Mouse (Mus musculus): ENCODE measurements around the gene Sec31a. TPM values are rescaled to one million over a fixed set of nuclear protein-coding genes. Genes with fewer than 3 reads are reported as not detected.

The Sec31a gene
- total RNA-seq, 1 experiment, result 94.5 TPM

GRCm38 (mm10) chr5:100451871-100452270 is 35.8 kb upstream of the Sec31a start:
- TF ChIP-seq HCFC1 (IDR thresholded peaks at IDR 0.05; ENCODE audit: borderline replicate concordance, insufficient read depth, low read length), result no peak
- TF ChIP-seq MAFK (IDR thresholded peaks at IDR 0.05; ENCODE audit: insufficient read depth, low read depth, low read length), result no peak
- TF ChIP-seq ZC3H11A (IDR thresholded peaks at IDR 0.05; ENCODE audit: borderline replicate concordance, low read depth, low read length), result no peak
- TF ChIP-seq ZNF384 (IDR thresholded peaks at IDR 0.05; ENCODE audit: low read depth, low read length), result no peak
- no peak overlapping the region for H3K27ac ChIP-seq (ENCODE audit: insufficient read depth, low read depth, low read length, poor library complexity, severe bottlenecking)
- no peak for DNase-seq (ENCODE audit: low read depth, low spot score)
- H3K4me3 ChIP-seq (ENCODE audit: insufficient read depth in 1 of 2, low read depth in 1 of 2, low read length in 2 of 2, poor library complexity in 1 of 2, severe bottlenecking in 1 of 2), result no peak overlapping the region
- H3K9me3 ChIP-seq (ENCODE audit: control insufficient read depth, insufficient read depth, low read depth, low read length), result no peaks in the 10 kb centered on the region
- peaks cover 11% of the 10 kb centered on the region for H3K36me3 ChIP-seq (ENCODE audit: control insufficient read depth, insufficient read depth, low read length, poor library complexity, severe bottlenecking)
- H3K9ac ChIP-seq (ENCODE audit: insufficient read depth, low read depth, low read length, poor library complexity, severe bottlenecking), result no peak overlapping the region
- in situ Hi-C loops (cut with MboI; ENCODE audit: low sequenced_read_pairs in 2 of 2, unreplicated experiment in 2 of 2), result no loop called here
- H3K4me1 ChIP-seq (ENCODE audit: control insufficient read depth in 2 of 2, insufficient read depth in 2 of 2, low read length in 2 of 2, poor library complexity in 1 of 2), result peaks cover 0 to 2% of the 10 kb centered on the region in 2 experiments; a peak in 2 of 4 replicates

- Histone ChIP-seq H3K4me3 (ENCODE audit: insufficient read depth in 1 of 2, low read depth in 1 of 2, low read length in 2 of 2, poor library complexity in 1 of 2, severe bottlenecking in 1 of 2) (no peak overlapping the region), H3K4me1 (ENCODE audit: control insufficient read depth in 2 of 2, insufficient read depth in 2 of 2, low read length in 2 of 2, poor library complexity in 1 of 2) (no peaks in the 10 kb centered on the region), H3K27ac (ENCODE audit: insufficient read depth, low read depth, low read length, poor library complexity, severe bottlenecking) (peak overlapping the region; percentile 47; the same call in 1 of the 2 replicates), H3K9me3 (ENCODE audit: control insufficient read depth, insufficient read depth, low read depth, low read length) (no peaks in the 10 kb centered on the region), H3K9ac (ENCODE audit: insufficient read depth, low read depth, low read length, poor library complexity, severe bottlenecking) (no peak overlapping the region), H3K36me3 (ENCODE audit: control insufficient read depth, insufficient read depth, low read length, poor library complexity, severe bottlenecking) (peaks cover 5% of the 10 kb centered on the region; the same call in 1 of the 2 replicates)
- in situ Hi-C loops (cut with MboI; ENCODE audit: low sequenced_read_pairs in 2 of 2, unreplicated experiment in 2 of 2), result no loop called here
- TF ChIP-seq HCFC1 (IDR thresholded peaks at IDR 0.05; ENCODE audit: borderline replicate concordance, insufficient read depth, low read length) (no peak), CHD2 (IDR thresholded peaks at IDR 0.05; ENCODE audit: low read depth, low read length) (no peak), ZNF384 (IDR thresholded peaks at IDR 0.05; ENCODE audit: low read depth, low read length) (no peak), MAFK (IDR thresholded peaks at IDR 0.05; ENCODE audit: insufficient read depth, low read depth, low read length) (no peak), ZC3H11A (IDR thresholded peaks at IDR 0.05; ENCODE audit: borderline replicate concordance, low read depth, low read length) (no peak)
- no peak for DNase-seq (ENCODE audit: low read depth, low spot score)
These were observed 22.8 kb upstream of the Sec31a start for GRCm38 (mm10) chr5:100438796-100439195.

- H3K9ac ChIP-seq (ENCODE audit: insufficient read depth, low read depth, low read length, poor library complexity, severe bottlenecking), result no peak overlapping the region
- H3K27ac ChIP-seq (ENCODE audit: insufficient read depth, low read depth, low read length, poor library complexity, severe bottlenecking), result no peak overlapping the region
- in situ Hi-C loops (cut with MboI; ENCODE audit: low sequenced_read_pairs in 2 of 2, unreplicated experiment in 2 of 2), result no loop called here
- DNase-seq (ENCODE audit: low read depth, low spot score), result no peak
- H3K36me3 ChIP-seq (ENCODE audit: control insufficient read depth, insufficient read depth, low read length, poor library complexity, severe bottlenecking), result peaks cover 5% of the 10 kb centered on the region; the same call in 1 of the 2 replicates
- H3K4me3 ChIP-seq (ENCODE audit: insufficient read depth in 1 of 2, low read depth in 1 of 2, low read length in 2 of 2, poor library complexity in 1 of 2, severe bottlenecking in 1 of 2), result no peak overlapping the region
- H3K9me3 ChIP-seq (ENCODE audit: control insufficient read depth, insufficient read depth, low read depth, low read length), result no peaks in the 10 kb centered on the region
- no peaks in the 10 kb centered on the region for H3K4me1 ChIP-seq (ENCODE audit: control insufficient read depth in 2 of 2, insufficient read depth in 2 of 2, low read length in 2 of 2, poor library complexity in 1 of 2)
- TF ChIP-seq ZNF384 (IDR thresholded peaks at IDR 0.05; ENCODE audit: low read depth, low read length), result no peak
These were observed 21.9 kb upstream of the Sec31a start for GRCm38 (mm10) chr5:100437917-100438316.

GRCm38 (mm10) chr5:100437086-100437485 is 21.1 kb upstream of the Sec31a start:
- in situ Hi-C loops (cut with MboI; ENCODE audit: low sequenced_read_pairs in 2 of 2, unreplicated experiment in 2 of 2), result no loop called here
- no peaks in the 10 kb centered on the region for H3K4me1 ChIP-seq (ENCODE audit: control insufficient read depth in 2 of 2, insufficient read depth in 2 of 2, low read length in 2 of 2, poor library complexity in 1 of 2)
- no peak for TF ChIP-seq ZC3H11A (IDR thresholded peaks at IDR 0.05; ENCODE audit: borderline replicate concordance, low read depth, low read length)
- TF ChIP-seq MAFK (IDR thresholded peaks at IDR 0.05; ENCODE audit: insufficient read depth, low read depth, low read length), result no peak
- no peak for TF ChIP-seq HCFC1 (IDR thresholded peaks at IDR 0.05; ENCODE audit: borderline replicate concordance, insufficient read depth, low read length)
- TF ChIP-seq ZNF384 (IDR thresholded peaks at IDR 0.05; ENCODE audit: low read depth, low read length), result no peak
- no peak for TF ChIP-seq CHD2 (IDR thresholded peaks at IDR 0.05; ENCODE audit: low read depth, low read length)
- no peak for DNase-seq (ENCODE audit: low read depth, low spot score)
- H3K27ac ChIP-seq (ENCODE audit: insufficient read depth, low read depth, low read length, poor library complexity, severe bottlenecking), result no peak overlapping the region
- H3K9ac ChIP-seq (ENCODE audit: insufficient read depth, low read depth, low read length, poor library complexity, severe bottlenecking), result no peak overlapping the region
- H3K9me3 ChIP-seq (ENCODE audit: control insufficient read depth, insufficient read depth, low read depth, low read length), result no peaks in the 10 kb centered on the region
- no peak overlapping the region for H3K4me3 ChIP-seq (ENCODE audit: insufficient read depth in 1 of 2, low read depth in 1 of 2, low read length in 2 of 2, poor library complexity in 1 of 2, severe bottlenecking in 1 of 2)
- peaks cover 5% of the 10 kb centered on the region; the same call in 1 of the 2 replicates for H3K36me3 ChIP-seq (ENCODE audit: control insufficient read depth, insufficient read depth, low read length, poor library complexity, severe bottlenecking)

GRCm38 (mm10) chr5:100430966-100431365 is 14.9 kb upstream of the Sec31a start:
- no peak for DNase-seq (ENCODE audit: low read depth, low spot score)
- Histone ChIP-seq H3K4me3 (ENCODE audit: insufficient read depth in 1 of 2, low read depth in 1 of 2, low read length in 2 of 2, poor library complexity in 1 of 2, severe bottlenecking in 1 of 2) (no peak overlapping the region), H3K4me1 (ENCODE audit: control insufficient read depth in 2 of 2, insufficient read depth in 2 of 2, low read length in 2 of 2, poor library complexity in 1 of 2) (peaks cover 0 to 11% of the 10 kb centered on the region in 2 experiments; a peak in 2 of 4 replicates), H3K9ac (ENCODE audit: insufficient read depth, low read depth, low read length, poor library complexity, severe bottlenecking) (peak overlapping the region; percentile 94; the same call in 1 of the 2 replicates), H3K27ac (ENCODE audit: insufficient read depth, low read depth, low read length, poor library complexity, severe bottlenecking) (no peak overlapping the region), H3K36me3 (ENCODE audit: control insufficient read depth, insufficient read depth, low read length, poor library complexity, severe bottlenecking) (peaks cover 23% of the 10 kb centered on the region), H3K9me3 (ENCODE audit: control insufficient read depth, insufficient read depth, low read depth, low read length) (no peaks in the 10 kb centered on the region)
- TF ChIP-seq ZNF384 (IDR thresholded peaks at IDR 0.05; ENCODE audit: low read depth, low read length) (no peak), ZC3H11A (IDR thresholded peaks at IDR 0.05; ENCODE audit: borderline replicate concordance, low read depth, low read length) (no peak)
- in situ Hi-C loops (cut with MboI; ENCODE audit: low sequenced_read_pairs in 2 of 2, unreplicated experiment in 2 of 2), result no loop called here

Measured in ES-E14 (cell line).